In the genomic region with DNA sequence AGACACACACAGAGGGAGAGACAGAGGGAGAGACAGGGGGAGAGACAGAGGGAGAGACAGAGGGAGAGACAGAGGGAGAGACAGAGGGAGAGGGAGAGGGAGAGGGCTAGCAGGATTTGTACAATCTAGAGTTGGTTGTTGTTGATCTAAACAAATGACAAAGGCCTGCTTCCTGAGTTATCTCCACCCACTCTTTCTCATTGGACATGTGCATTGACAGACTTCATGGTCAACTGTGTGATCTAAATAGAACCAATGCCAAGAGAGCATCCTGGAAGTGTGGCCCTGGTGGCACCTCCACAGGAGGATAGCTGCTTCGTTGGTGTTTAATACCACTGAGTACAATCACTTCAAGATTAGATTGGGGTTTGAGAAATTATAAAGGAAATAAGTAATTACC, we compare ENCODE assay signal across 30 mouse cellular contexts.
A peak's percentile ranks its signal among the peaks of the same experiment; 100 is the strongest.
DNase-seq lines count a peak whose midpoint lies in the region; ATAC-seq and TF ChIP-seq lines count a peak whose summit lies in the region.
"Had no signal": no experiment of that assay in that cellular context is flagged by ENCODE, and none has a peak within 500 bp of the region (broad histone marks: within the 10 kb centered on the region; RNA-seq: fewer than 3 reads in every experiment).

No protein-coding gene starts in this region.

- ATAC-seq in forebrain, embryonic 11.5 days (replicated peaks; ENCODE audit: low FRiP score) = no peak
- no peak for ATAC-seq in forebrain, embryonic 15.5 days (replicated peaks)
- no peak for ATAC-seq in intestine, embryonic 16.5 days
- ATAC-seq: activated CD4-positive, CD25-positive, alpha-beta regulatory T cell, adult 4 months; forebrain, embryonic 13.5 days; forebrain, postnatal 0 days; hindbrain, embryonic 16.5 days; intestine, embryonic 15.5 days had no signal

- 86% methylated on average over 1 of the region's 1 CpGs for WGBS in forebrain, embryonic 11.5 days
- 59% methylated on average over 1 of the region's 1 CpGs for WGBS in forebrain, embryonic 15.5 days
- 83% methylated on average over 1 of the region's 1 CpGs for WGBS in intestine, embryonic 16.5 days

- peak; percentile 8 for DNase-seq in forebrain, embryonic 11.5 days (ENCODE audit: low spot score)
- no peak for DNase-seq in layer of hippocampus, adult 2 months (ENCODE audit: low spot score in 2 of 2)
- no peak for DNase-seq in layer of hippocampus, adult 9-11 months
- DNase-seq in brain, adult 2 months (ENCODE audit: low read depth, low spot score) = peak; percentile 63
- DNase-seq: adrenal gland, postnatal 10 days; adrenal gland, postnatal 36 days; cerebellum, adult 11 months; cerebellum, adult 2 months; cerebellum, adult 9-11 months; cerebellum, postnatal 25 days; embryo, embryonic 11 days; forebrain, postnatal 0 days; gastrocnemius, adult 2 months; gastrocnemius, postnatal 14 days; heart, postnatal 10 days; heart, postnatal 36 days had no signal

- H3K9me3 ChIP-seq in forebrain, embryonic 11.5 days (ENCODE audit: control insufficient read depth, low read length) = no peaks in the 10 kb centered on the region
- H3K9me3 ChIP-seq in forebrain, embryonic 15.5 days = no peaks in the 10 kb centered on the region
- no peaks in the 10 kb centered on the region for H3K9me3 ChIP-seq in intestine, embryonic 16.5 days (ENCODE audit: control insufficient read depth, low read length)
- H3K9me3 ChIP-seq: embryonic facial prominence, embryonic 10.5 days; embryonic facial prominence, embryonic 13.5 days; forebrain, embryonic 13.5 days; heart, embryonic 12.5 days; heart, embryonic 15.5 days; hindbrain, embryonic 10.5 days; hindbrain, embryonic 13.5 days; intestine, embryonic 15.5 days had no signal

- TF ChIP-seq CTCF in layer of hippocampus, adult 2 months (conservative IDR thresholded peaks at IDR 0.05) = no peak

- no peak overlapping the region for H3K9ac ChIP-seq in forebrain, embryonic 11.5 days (ENCODE audit: low read length)
- H3K9ac ChIP-seq in forebrain, embryonic 15.5 days (replicated peaks) = no peak overlapping the region
- H3K9ac ChIP-seq in intestine, embryonic 16.5 days (ENCODE audit: low read depth, low read length) = no peak overlapping the region
- H3K9ac ChIP-seq: embryonic facial prominence, embryonic 13.5 days; forebrain, embryonic 13.5 days; forebrain, postnatal 0 days; heart, embryonic 12.5 days; heart, embryonic 15.5 days; hindbrain, embryonic 13.5 days; intestine, embryonic 15.5 days had no signal

- no peaks in the 10 kb centered on the region for H3K4me1 ChIP-seq in forebrain, embryonic 11.5 days (replicated peaks; ENCODE audit: control insufficient read depth, insufficient read depth, low read length)
- peaks cover 4% of the 10 kb centered on the region; the same call in 1 of the 2 replicates for H3K4me1 ChIP-seq in forebrain, embryonic 15.5 days
- no peaks in the 10 kb centered on the region for H3K4me1 ChIP-seq in intestine, embryonic 16.5 days (ENCODE audit: control insufficient read depth, insufficient read depth, low read length)
- H3K4me1 ChIP-seq: intestine, embryonic 15.5 days had no signal

- no peak overlapping the region for H3K4me3 ChIP-seq in forebrain, embryonic 11.5 days (ENCODE audit: low read depth, low read length)
- no peak overlapping the region for H3K4me3 ChIP-seq in forebrain, embryonic 15.5 days
- H3K4me3 ChIP-seq in layer of hippocampus, adult 2 months = no peak overlapping the region
- H3K4me3 ChIP-seq in intestine, embryonic 16.5 days (ENCODE audit: low read length) = no peak overlapping the region
- H3K4me3 ChIP-seq: embryonic facial prominence, embryonic 10.5 days; embryonic facial prominence, embryonic 13.5 days; erythroblast, embryonic 14.5 days; forebrain, embryonic 13.5 days; gastrocnemius, adult 2 months; heart, adult 2 months; heart, embryonic 12.5 days; heart, embryonic 15.5 days; hindbrain, embryonic 10.5 days; hindbrain, embryonic 13.5 days; intestine, embryonic 15.5 days had no signal

- H3K27me3 ChIP-seq in forebrain, embryonic 11.5 days (ENCODE audit: control insufficient read depth, insufficient read depth, low read length) = no peaks in the 10 kb centered on the region
- H3K27me3 ChIP-seq in forebrain, embryonic 15.5 days = no peaks in the 10 kb centered on the region
- H3K27me3 ChIP-seq in intestine, embryonic 16.5 days (replicated peaks; ENCODE audit: control insufficient read depth, insufficient read depth, low read length) = no peaks in the 10 kb centered on the region
- H3K27me3 ChIP-seq: embryonic facial prominence, embryonic 13.5 days; forebrain, embryonic 13.5 days; heart, embryonic 12.5 days; heart, embryonic 15.5 days; hindbrain, embryonic 13.5 days; intestine, embryonic 15.5 days had no signal

- no peak overlapping the region for H3K27ac ChIP-seq in forebrain, embryonic 11.5 days (ENCODE audit: low read depth, low read length)
- no peak overlapping the region for H3K27ac ChIP-seq in forebrain, embryonic 15.5 days (replicated peaks)
- H3K27ac ChIP-seq in layer of hippocampus, adult 2 months = peak overlapping the region; percentile 87
- H3K27ac ChIP-seq in intestine, embryonic 16.5 days (ENCODE audit: low read length) = no peak overlapping the region
- H3K27ac ChIP-seq: embryonic facial prominence, embryonic 10.5 days; embryonic facial prominence, embryonic 13.5 days; forebrain, embryonic 13.5 days; heart, adult 2 months; hindbrain, embryonic 10.5 days; hindbrain, embryonic 13.5 days; intestine, embryonic 15.5 days had no signal

- H3K4me2 ChIP-seq in forebrain, embryonic 11.5 days (ENCODE audit: low read depth, low read length, severe bottlenecking) = no peak overlapping the region
- H3K4me2 ChIP-seq in forebrain, embryonic 15.5 days (replicated peaks) = no peak overlapping the region
- H3K4me2 ChIP-seq in intestine, embryonic 16.5 days (ENCODE audit: low read depth, low read length) = no peak overlapping the region
- H3K4me2 ChIP-seq: embryonic facial prominence, embryonic 13.5 days; forebrain, embryonic 13.5 days; heart, embryonic 12.5 days; heart, embryonic 15.5 days; hindbrain, embryonic 13.5 days; intestine, embryonic 15.5 days had no signal

- no peaks in the 10 kb centered on the region for H3K36me3 ChIP-seq in forebrain, embryonic 11.5 days (ENCODE audit: control insufficient read depth, insufficient read depth, low read length)
- H3K36me3 ChIP-seq in forebrain, embryonic 15.5 days = no peaks in the 10 kb centered on the region
- H3K36me3 ChIP-seq in intestine, embryonic 16.5 days (ENCODE audit: control insufficient read depth, insufficient read depth, low read length) = no peaks in the 10 kb centered on the region
- H3K36me3 ChIP-seq: embryonic facial prominence, embryonic 10.5 days; embryonic facial prominence, embryonic 13.5 days; heart, embryonic 12.5 days; heart, embryonic 15.5 days; hindbrain, embryonic 10.5 days; hindbrain, embryonic 13.5 days; intestine, embryonic 15.5 days had no signal

Comparison
In these comparisons a context has a peak if more than half of its experiments do, and no peak if none do; other contexts are left out.
1. DNase-seq: peak in forebrain, embryonic 11.5 days (single experiment) and brain, adult 2 months (single experiment); none in layer of hippocampus, adult 2 months (0 of 2) and layer of hippocampus, adult 9-11 months (single experiment).